Mouse (Mus musculus): Measurements from ENCODE around the gene Cadm2.

The Cadm2 gene

GRCm38 (mm10) chr16:67509079-67509478 is 111.6 kb downstream of the Cadm2 start:
- DNase-seq (ENCODE audit: low read depth): no peak

GRCm38 (mm10) chr16:67482542-67482941 is 138.2 kb downstream of the Cadm2 start:
- DNase-seq (ENCODE audit: low read depth): no peak

GRCm38 (mm10) chr16:67467041-67467440 is 153.7 kb downstream of the Cadm2 start:
- DNase-seq (ENCODE audit: low read depth): no peak

GRCm38 (mm10) chr16:67436301-67436700 is 184.4 kb downstream of the Cadm2 start:
- no peak for DNase-seq (ENCODE audit: low read depth)

- DNase-seq (ENCODE audit: low read depth): no peak
Observed at GRCm38 (mm10) chr16:67425371-67425770, 195.3 kb downstream of the Cadm2 start.

- DNase-seq (ENCODE audit: low read depth): no peak
Observed at GRCm38 (mm10) chr16:67410926-67411325, 209.8 kb downstream of the Cadm2 start.

- DNase-seq (ENCODE audit: low read depth): no peak
Observed at GRCm38 (mm10) chr16:67410482-67410881, 210.2 kb downstream of the Cadm2 start.

GRCm38 (mm10) chr16:67367745-67368144 is 253.0 kb downstream of the Cadm2 start:
- DNase-seq (ENCODE audit: low read depth): no peak

- DNase-seq (ENCODE audit: low read depth): no peak
Observed at GRCm38 (mm10) chr16:67348011-67348410, 272.7 kb downstream of the Cadm2 start.

GRCm38 (mm10) chr16:67347561-67347960 is 273.1 kb downstream of the Cadm2 start:
- DNase-seq (ENCODE audit: low read depth): no peak

- DNase-seq (ENCODE audit: low read depth): no peak
Observed at GRCm38 (mm10) chr16:67346621-67347290, 274.0 kb downstream of the Cadm2 start.

- DNase-seq (ENCODE audit: low read depth): no peak
Observed at GRCm38 (mm10) chr16:67344194-67344593, 276.5 kb downstream of the Cadm2 start.

- DNase-seq (ENCODE audit: low read depth): no peak
Observed at GRCm38 (mm10) chr16:67311033-67311432, 309.7 kb downstream of the Cadm2 start.

GRCm38 (mm10) chr16:67284664-67285063 is 336.0 kb downstream of the Cadm2 start:
- no peak for DNase-seq (ENCODE audit: low read depth)

GRCm38 (mm10) chr16:67243598-67243997 is 377.1 kb downstream of the Cadm2 start:
- DNase-seq (ENCODE audit: low read depth): no peak

GRCm38 (mm10) chr16:67234862-67235261 is 385.8 kb downstream of the Cadm2 start:
- DNase-seq (ENCODE audit: low read depth): peak; percentile 34

- no peak for DNase-seq (ENCODE audit: low read depth)
Observed at GRCm38 (mm10) chr16:67226696-67227095, 394.0 kb downstream of the Cadm2 start.

- no peak for DNase-seq (ENCODE audit: low read depth)
Observed at GRCm38 (mm10) chr16:67203329-67203728, 417.4 kb downstream of the Cadm2 start.

GRCm38 (mm10) chr16:67192852-67193415 is 427.8 kb downstream of the Cadm2 start:
- no peak for DNase-seq (ENCODE audit: low read depth)

GRCm38 (mm10) chr16:67192395-67192794 is 428.3 kb downstream of the Cadm2 start:
- no peak for DNase-seq (ENCODE audit: low read depth)

- DNase-seq (ENCODE audit: low read depth): no peak
Observed at GRCm38 (mm10) chr16:67186322-67186721, 434.4 kb downstream of the Cadm2 start.

- no peak for DNase-seq (ENCODE audit: low read depth)
Observed at GRCm38 (mm10) chr16:67182958-67183357, 437.8 kb downstream of the Cadm2 start.

GRCm38 (mm10) chr16:67175386-67175785 is 445.3 kb downstream of the Cadm2 start:
- DNase-seq (ENCODE audit: low read depth): no peak

- DNase-seq (ENCODE audit: low read depth): no peak
Observed at GRCm38 (mm10) chr16:67162211-67162790, 458.4 kb downstream of the Cadm2 start.

Measured in NIH3T3 (cell line).